Mouse (Mus musculus) gastrocnemius, postnatal 10 days (tissue): Measurements from ENCODE around the gene Cox19. TPM values are rescaled to one million over a fixed set of nuclear protein-coding genes. Genes with fewer than 3 reads are reported as not detected.

Experiments used
- DNase-seq: peaks from one replicate; pipeline ENCODE4 v3.0.0; 2021; ENCODE audit warnings: mixed read lengths
- total RNA-seq, 2 experiments: library from RNA; stranded (reverse); gene quantifications; 2 replicates each; pipeline ENCODE4 v1.2.3; 2021

The Cox19 gene
- total RNA-seq, 2 experiments from 2014 or later = 72.0 to 76.4 TPM

GRCm38 (mm10) chr5:139381586-139382513 lies 30.6 kb upstream of the Cox19 start:
- DNase-seq = no peak

- peak; percentile 96 for DNase-seq
Measured at GRCm38 (mm10) chr5:139380385-139381248, 29.4 kb upstream of the Cox19 start.

- no peak for DNase-seq
Measured at GRCm38 (mm10) chr5:139379771-139380384, 28.7 kb upstream of the Cox19 start.

GRCm38 (mm10) chr5:139378986-139379629 lies 27.9 kb upstream of the Cox19 start:
- DNase-seq = peak; percentile 63

GRCm38 (mm10) chr5:139378271-139378556 lies 27.0 kb upstream of the Cox19 start:
- no peak for DNase-seq

- DNase-seq = peak; percentile 77
Measured at GRCm38 (mm10) chr5:139377468-139378270, 26.5 kb upstream of the Cox19 start, which contains the start of gene Gpr146. TSS of gene Gpr146 (plus strand) at chr5:139377697.

GRCm38 (mm10) chr5:139374841-139375240 lies 23.6 kb upstream of the Cox19 start:
- DNase-seq = no peak

- DNase-seq = no peak
Measured at GRCm38 (mm10) chr5:139373889-139374444, 22.7 kb upstream of the Cox19 start.

- no peak for DNase-seq
Measured at GRCm38 (mm10) chr5:139373126-139373525, 21.9 kb upstream of the Cox19 start.

- DNase-seq = peak; percentile 91
Measured at GRCm38 (mm10) chr5:139371631-139372401, 20.6 kb upstream of the Cox19 start.

- no peak for DNase-seq
Measured at GRCm38 (mm10) chr5:139371118-139371517, 19.9 kb upstream of the Cox19 start.

GRCm38 (mm10) chr5:139370336-139370735 lies 19.1 kb upstream of the Cox19 start:
- DNase-seq = no peak

GRCm38 (mm10) chr5:139368638-139369320 lies 17.6 kb upstream of the Cox19 start:
- DNase-seq = no peak

- DNase-seq = no peak
Measured at GRCm38 (mm10) chr5:139367884-139368458, 16.8 kb upstream of the Cox19 start.

GRCm38 (mm10) chr5:139366484-139366883 lies 15.3 kb upstream of the Cox19 start:
- DNase-seq = no peak

- no peak for DNase-seq
Measured at GRCm38 (mm10) chr5:139365827-139366226, 14.6 kb upstream of the Cox19 start.

- DNase-seq = no peak
Measured at GRCm38 (mm10) chr5:139364911-139365571, 13.8 kb upstream of the Cox19 start.

GRCm38 (mm10) chr5:139364260-139364910 lies 13.2 kb upstream of the Cox19 start:
- peak; percentile 93 for DNase-seq
